Mouse (Mus musculus) forebrain, embryonic 11.5 days (tissue): Measurements from ENCODE around the gene ccdc198. TPM values are rescaled to one million over a fixed set of nuclear protein-coding genes. Genes with fewer than 3 reads are reported as not detected.

ENCODE experiments used
- ATAC-seq: fragments of 200-750 bp; cut with Nextera tagmentation; replicated peaks from 2 replicates; pipeline ENCODE4 v1.8.0; 2017; ENCODE audit warnings: moderate TSS enrichment; ENCODE audit not compliant: low FRiP score
- DNase-seq: peaks from one replicate; pipeline ENCODE4 v3.0.0-alpha.2; 2017; ENCODE audit warnings: low spot score
- H3K27ac ChIP-seq: fragments of 300-500 bp; sonication (generic); 2 replicates; pipeline ENCODE4 v1.5.1; 2014; ENCODE audit warnings: low read depth, low read length
- H3K27me3 ChIP-seq: fragments of 300-500 bp; sonication (generic); 2 replicates; pipeline ENCODE4 v1.6.1; 2014; ENCODE audit warnings: mild to moderate bottlenecking, low read length, mixed read lengths; ENCODE audit not compliant: control insufficient read depth, insufficient read depth
- H3K36me3 ChIP-seq: fragments of 300-500 bp; sonication (generic); 2 replicates; pipeline ENCODE4 v1.6.1; 2014; ENCODE audit warnings: mild to moderate bottlenecking, low read length, moderate library complexity, mixed read lengths; ENCODE audit not compliant: control insufficient read depth, insufficient read depth
- H3K4me1 ChIP-seq: fragments of 300-500 bp; sonication (generic); replicated peaks from 2 replicates; pipeline ENCODE4 v1.6.1; 2014; ENCODE audit warnings: low read length, mixed read lengths; ENCODE audit not compliant: control insufficient read depth, insufficient read depth
- H3K4me2 ChIP-seq: fragments of 300-500 bp; sonication (generic); 2 replicates; pipeline ENCODE4 v1.6.1; 2014; ENCODE audit warnings: low read depth, mild to moderate bottlenecking, low read length, moderate library complexity, mixed read lengths; ENCODE audit not compliant: severe bottlenecking
- H3K4me3 ChIP-seq: fragments of 300-500 bp; sonication (generic); 2 replicates; pipeline ENCODE4 v1.5.1; 2014; ENCODE audit warnings: low read depth, low read length
- H3K9ac ChIP-seq: fragments of 300-500 bp; sonication (generic); 2 replicates; pipeline ENCODE4 v1.6.1; 2014; ENCODE audit warnings: low read length
- H3K9me3 ChIP-seq: fragments of 300-500 bp; sonication (generic); 2 replicates; pipeline ENCODE4 v1.6.1; 2016; ENCODE audit warnings: low read length, mixed read lengths; ENCODE audit not compliant: control insufficient read depth
- WGBS: fragments of 180-500 bp; shearing (Covaris S2); extraction: QIAGEN DNeasy Blood & Tissue Kit; methylation state at CpG from one replicate; pipeline ENCODE4 v1.1.7; 2014; 5-methylcytosine and 5-hydroxymethylcytosine counted together
- polyA plus RNA-seq: library from polyadenylated mRNA; unstranded; fragments of >200 nt; fragmentation: Nextera tagmentation; extraction: Ambion mirVana; gene quantifications from 2 replicates; pipeline ENCODE4 v1.2.1, GENCODE M21; 2014

Gene ccdc198
- polyA plus RNA-seq, 1 experiment from 2014 or later: 0.05 TPM

DNA sequence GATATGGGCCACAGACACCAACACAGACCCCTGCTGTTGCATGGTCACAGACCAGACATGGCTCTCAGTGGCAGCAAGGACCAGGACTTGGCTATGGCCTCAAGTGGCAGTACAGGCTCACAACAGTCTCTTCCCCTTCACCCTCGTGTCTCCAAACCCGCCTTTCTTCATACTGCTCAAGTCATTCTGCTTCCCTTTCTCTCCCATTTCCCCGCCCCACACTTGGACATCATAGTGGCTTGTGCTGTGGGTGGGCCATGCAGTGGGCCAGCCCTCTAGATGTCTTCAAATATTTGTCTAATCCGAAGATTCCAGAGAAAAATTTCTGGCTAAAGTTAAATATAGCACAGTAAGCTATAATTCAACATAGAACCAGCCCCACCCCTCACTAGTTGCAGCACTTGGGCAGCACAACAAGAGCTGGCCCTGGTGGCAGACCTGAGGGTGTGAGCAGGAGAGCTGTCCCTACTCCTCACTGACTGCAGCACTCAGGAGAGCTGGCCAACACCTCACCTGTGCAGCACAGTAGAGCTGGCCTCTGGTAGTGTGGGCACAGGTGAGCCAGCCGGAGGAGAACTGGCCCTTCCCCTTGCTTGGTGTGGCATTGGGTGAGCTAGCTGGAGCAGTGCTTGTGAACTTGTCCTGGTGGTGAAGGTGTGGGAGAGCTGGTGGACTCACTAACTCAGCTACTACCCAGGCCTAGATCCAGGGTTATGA, 20.2 kb upstream of the ccdc198 start:
- Histone ChIP-seq H3K9ac (no peak overlapping the region), H3K27ac (no peak overlapping the region), H3K36me3 (no peaks in the 10 kb centered on the region), H3K27me3 (no peaks in the 10 kb centered on the region), H3K4me3 (no peak overlapping the region), H3K9me3 (no peaks in the 10 kb centered on the region), H3K4me1 (no peaks in the 10 kb centered on the region), H3K4me2 (no peak overlapping the region)
- DNase-seq: no peak
- no peak for ATAC-seq
- WGBS: 93% methylated on average over 5 of the region's 5 CpGs

DNA sequence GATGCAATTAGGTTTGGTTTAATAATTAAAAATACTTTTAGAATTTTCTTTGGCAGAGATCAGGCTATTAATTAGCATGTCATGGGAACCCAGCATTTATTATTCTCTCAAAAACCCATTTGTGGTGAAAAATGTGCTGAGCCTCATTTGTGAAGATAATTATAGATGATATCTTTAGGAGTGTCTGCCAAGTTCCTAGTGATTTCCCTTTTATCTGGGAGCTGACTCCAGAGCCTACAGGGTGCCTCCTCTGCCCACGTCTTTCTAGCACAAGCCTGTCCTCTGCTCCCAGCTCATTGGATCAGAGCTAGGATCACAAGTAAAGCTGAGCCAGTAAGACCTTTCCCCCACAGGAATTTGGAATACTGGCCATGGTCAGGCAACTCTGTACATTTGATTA, 3.8 kb downstream of the ccdc198 start:
- no peak overlapping the region for H3K9ac ChIP-seq
- H3K4me1 ChIP-seq: no peaks in the 10 kb centered on the region
- DNase-seq (no peak), ATAC-seq (no peak)
- H3K4me3 ChIP-seq: no peak overlapping the region
- no peaks in the 10 kb centered on the region for H3K27me3 ChIP-seq
- WGBS: 13% methylated on average over 1 of the region's 1 CpGs
- no peak overlapping the region for H3K27ac ChIP-seq
- no peaks in the 10 kb centered on the region for H3K9me3 ChIP-seq
- H3K4me2 ChIP-seq: no peak overlapping the region
- no peaks in the 10 kb centered on the region for H3K36me3 ChIP-seq

DNA sequence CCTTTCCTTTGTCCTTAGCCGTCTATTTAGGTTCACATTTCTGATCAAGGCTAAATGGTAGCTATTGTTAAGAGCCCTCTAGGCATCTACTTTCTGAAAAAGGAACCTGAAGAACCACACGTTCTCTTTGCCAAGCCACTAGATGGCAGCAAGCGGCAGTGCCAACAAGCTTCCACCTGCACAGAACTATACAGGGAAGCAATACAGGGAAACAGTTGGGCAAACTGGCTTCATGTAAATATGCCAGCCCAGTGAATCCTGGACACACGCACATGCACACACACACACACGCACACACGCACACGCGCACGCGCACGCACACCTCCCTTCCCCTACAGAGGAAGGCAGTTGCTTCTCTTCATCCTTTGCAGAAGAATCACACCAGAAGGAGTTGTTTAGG, 7.1 kb downstream of the ccdc198 start:
- no peak overlapping the region for H3K27ac ChIP-seq
- H3K9ac ChIP-seq: no peak overlapping the region
- H3K4me1 ChIP-seq: 0 out of 2 replicates have a peak, but pooled peaks cover 2% of the 10 kb centered on the region
- H3K4me2 ChIP-seq: no peak overlapping the region
- H3K9me3 ChIP-seq: no peaks in the 10 kb centered on the region
- no peaks in the 10 kb centered on the region for H3K36me3 ChIP-seq
- DNase-seq (peak; percentile 74), ATAC-seq (peak; percentile 69)
- no peak overlapping the region for H3K4me3 ChIP-seq
- H3K27me3 ChIP-seq: no peaks in the 10 kb centered on the region
- WGBS: 35% methylated on average over 11 of the region's 11 CpGs

DNA sequence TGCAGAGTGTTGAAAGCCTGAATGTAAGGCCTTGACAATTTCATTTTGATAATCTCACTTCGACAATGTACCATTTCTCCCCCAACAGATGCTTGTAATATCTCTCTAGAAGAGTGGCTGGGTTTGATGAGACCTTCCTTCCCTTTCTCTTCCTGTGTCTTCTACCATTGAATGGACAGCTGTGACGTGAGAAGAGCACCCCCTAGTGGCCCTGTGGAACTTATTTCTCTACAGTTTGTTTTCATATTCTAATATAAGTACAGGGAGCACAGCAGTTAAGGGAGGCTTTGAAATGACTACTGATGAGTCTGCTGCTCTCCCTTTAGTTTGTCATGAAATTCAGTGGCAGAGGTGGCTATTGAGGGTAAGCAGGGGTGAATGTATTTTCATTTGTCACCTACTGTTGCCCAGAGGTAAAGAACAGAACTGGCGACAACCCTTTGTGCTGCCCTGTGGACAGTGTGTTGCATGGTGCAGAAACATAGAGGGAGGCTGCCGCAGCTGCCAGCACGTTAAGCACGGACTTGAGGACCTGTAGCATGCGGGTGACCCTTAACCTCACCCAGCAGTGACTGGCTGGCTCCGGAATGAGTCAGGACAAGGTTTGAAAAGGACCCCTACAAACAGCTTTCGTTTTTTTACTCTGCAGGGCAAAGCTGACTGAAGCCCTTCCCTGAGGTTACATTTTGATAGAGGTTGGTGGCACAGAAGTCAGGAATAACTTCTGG, 10.3 kb downstream of the ccdc198 start:
- ATAC-seq (no peak), DNase-seq (peak; percentile 56)
- H3K4me1 ChIP-seq: 0 out of 2 replicates have a peak, but pooled peaks cover 2% of the 10 kb centered on the region
- no peak overlapping the region for H3K4me2 ChIP-seq
- no peaks in the 10 kb centered on the region for H3K27me3 ChIP-seq
- H3K36me3 ChIP-seq: no peaks in the 10 kb centered on the region
- H3K9ac ChIP-seq: no peak overlapping the region
- H3K27ac ChIP-seq: no peak overlapping the region
- H3K4me3 ChIP-seq: no peak overlapping the region
- 47% methylated on average over 9 of the region's 9 CpGs for WGBS
- H3K9me3 ChIP-seq: no peaks in the 10 kb centered on the region

DNA sequence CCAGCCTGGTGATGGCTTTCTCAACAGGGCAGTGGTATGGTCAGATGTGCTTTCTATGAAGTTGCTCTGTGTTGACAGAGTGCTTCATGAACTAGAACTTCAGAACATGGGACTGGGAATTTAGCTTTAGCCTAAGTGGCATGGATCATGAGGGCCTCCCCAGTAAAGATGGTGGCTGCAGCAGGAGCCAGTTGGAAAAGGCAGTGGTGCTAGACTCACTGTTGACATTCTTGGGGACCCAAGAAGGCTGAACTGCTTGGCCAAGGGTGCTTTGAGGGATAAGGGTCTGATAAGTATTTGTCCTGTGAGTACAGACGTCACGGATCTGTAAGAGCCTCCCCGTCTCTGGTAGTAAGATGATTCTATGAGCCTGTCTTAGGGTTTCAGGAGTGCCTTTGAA, 13.4 kb downstream of the ccdc198 start:
- H3K4me3 ChIP-seq: no peak overlapping the region
- H3K9ac ChIP-seq: no peak overlapping the region
- 87% methylated on average over 3 of the region's 3 CpGs for WGBS
- no peak for DNase-seq
- no peaks in the 10 kb centered on the region for H3K9me3 ChIP-seq
- 0 out of 2 replicates have a peak, but pooled peaks cover 2% of the 10 kb centered on the region for H3K4me1 ChIP-seq
- no peak overlapping the region for H3K4me2 ChIP-seq
- H3K27ac ChIP-seq: no peak overlapping the region
- no peaks in the 10 kb centered on the region for H3K27me3 ChIP-seq
- no peaks in the 10 kb centered on the region for H3K36me3 ChIP-seq
- ATAC-seq: no peak

DNA sequence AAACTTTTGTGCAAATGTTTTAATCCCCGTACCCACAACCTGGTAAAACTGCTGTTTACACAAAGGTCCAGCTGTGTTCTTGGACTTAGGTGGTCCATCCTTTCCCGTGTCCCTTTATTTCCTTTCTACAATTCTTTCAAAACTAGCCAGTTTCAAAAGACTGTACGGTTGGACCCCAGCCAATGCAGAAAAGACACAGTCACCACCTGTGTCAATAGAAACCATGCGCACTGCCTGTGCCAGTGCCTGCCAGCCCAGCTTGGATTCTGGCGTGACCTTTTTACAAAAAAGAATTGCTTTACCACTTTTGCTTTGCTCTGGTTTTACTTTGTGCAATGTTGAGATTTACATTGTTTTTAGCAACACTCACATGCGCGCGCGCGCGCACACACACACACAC, 18.3 kb downstream of the ccdc198 start:
- Histone ChIP-seq H3K4me3 (no peak overlapping the region), H3K4me1 (no peaks in the 10 kb centered on the region), H3K9me3 (no peaks in the 10 kb centered on the region), H3K27me3 (no peaks in the 10 kb centered on the region), H3K27ac (no peak overlapping the region), H3K36me3 (no peaks in the 10 kb centered on the region), H3K9ac (no peak overlapping the region), H3K4me2 (no peak overlapping the region)
- WGBS: 90% methylated on average over 11 of the region's 11 CpGs
- ATAC-seq (no peak), DNase-seq (no peak)

DNA sequence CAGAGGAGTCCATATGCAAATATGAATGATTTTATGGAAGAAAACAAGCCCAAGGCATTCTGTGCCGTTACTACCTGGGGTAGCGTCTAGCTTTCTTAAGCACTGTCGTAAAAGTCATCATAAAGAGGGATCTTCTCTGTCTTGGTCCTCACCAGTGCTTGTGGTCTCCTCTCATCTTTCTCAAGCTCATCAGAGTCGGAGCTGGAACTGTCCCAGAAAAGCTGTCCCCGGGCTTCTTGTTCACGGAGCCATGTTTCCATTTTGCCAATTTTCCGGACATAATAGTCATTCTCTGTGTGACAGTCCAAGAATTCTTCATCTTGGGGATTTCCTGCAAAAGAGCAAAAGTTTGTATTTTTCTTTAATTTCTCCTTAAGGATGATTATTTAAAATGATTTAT, 18.8 kb downstream of the ccdc198 start:
- Histone ChIP-seq H3K27ac (no peak overlapping the region), H3K9ac (no peak overlapping the region), H3K4me1 (no peaks in the 10 kb centered on the region), H3K27me3 (no peaks in the 10 kb centered on the region), H3K9me3 (no peaks in the 10 kb centered on the region), H3K36me3 (no peaks in the 10 kb centered on the region), H3K4me2 (no peak overlapping the region), H3K4me3 (no peak overlapping the region)
- DNase-seq (no peak), ATAC-seq (no peak)
- WGBS: 93% methylated on average over 7 of the region's 7 CpGs

DNA sequence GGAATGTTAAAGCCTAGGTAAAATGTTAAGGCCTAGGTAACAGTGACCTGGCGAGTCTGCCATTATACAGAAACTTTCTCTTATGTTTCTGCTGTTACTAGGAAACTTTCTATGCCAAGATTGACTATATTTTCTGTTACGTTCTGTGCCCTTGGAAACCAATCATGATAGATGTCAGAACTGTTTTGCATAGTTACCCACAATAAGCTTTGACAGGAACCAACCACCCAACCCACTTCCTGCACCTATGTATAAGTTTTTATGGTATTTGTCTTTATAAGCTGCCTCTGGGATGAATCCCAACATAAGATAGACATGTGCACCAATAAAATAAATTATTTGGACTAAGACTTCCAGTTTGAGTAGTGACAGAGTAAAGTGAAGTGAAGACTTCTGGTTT, 23.5 kb downstream of the ccdc198 start:
- ATAC-seq (no peak), DNase-seq (no peak)
- no peaks in the 10 kb centered on the region for H3K36me3 ChIP-seq
- no peak overlapping the region for H3K9ac ChIP-seq
- H3K27ac ChIP-seq: no peak overlapping the region
- H3K9me3 ChIP-seq: no peaks in the 10 kb centered on the region
- H3K27me3 ChIP-seq: no peaks in the 10 kb centered on the region
- no peak overlapping the region for H3K4me2 ChIP-seq
- H3K4me1 ChIP-seq: no peaks in the 10 kb centered on the region
- WGBS: 88% methylated on average over 2 of the region's 2 CpGs
- no peak overlapping the region for H3K4me3 ChIP-seq
